Mouse (Mus musculus) forebrain, embryonic 15.5 days (tissue): ENCODE data around the gene Dnajb4. TPM values are rescaled to one million over a fixed set of nuclear protein-coding genes. Genes with fewer than 3 reads are reported as not detected.
"Not testable (repeated sequence)": the region's sequence is repeated elsewhere in the genome, so short reads cannot be mapped to it uniquely, and the experiment has no call there.

Source experiments
- ATAC-seq: fragments of 200-750 bp; cut with Nextera tagmentation; replicated peaks from 2 replicates; pipeline ENCODE4 v1.8.0; 2017; ENCODE audit warnings: mild to moderate bottlenecking, moderate TSS enrichment, moderate library complexity
- H3K27ac ChIP-seq: fragments of 300-500 bp; sonication (generic); replicated peaks from 2 replicates; pipeline ENCODE4 v1.5.1; 2015; ENCODE audit warnings: mild to moderate bottlenecking, inconsistent platforms
- H3K27me3 ChIP-seq: fragments of 300-500 bp; sonication (generic); 2 replicates; pipeline ENCODE4 v1.6.1; 2015; ENCODE audit warnings: inconsistent platforms
- H3K36me3 ChIP-seq: fragments of 300-500 bp; sonication (generic); 2 replicates; pipeline ENCODE4 v1.6.1; 2015; ENCODE audit warnings: mild to moderate bottlenecking, inconsistent platforms
- H3K4me1 ChIP-seq: fragments of 300-500 bp; sonication (generic); 2 replicates; pipeline ENCODE4 v1.6.1; 2015; ENCODE audit warnings: inconsistent platforms
- H3K4me2 ChIP-seq: fragments of 300-500 bp; sonication (generic); replicated peaks from 2 replicates; pipeline ENCODE4 v1.6.1; 2015; ENCODE audit warnings: mild to moderate bottlenecking, inconsistent platforms
- H3K4me3 ChIP-seq: fragments of 300-500 bp; sonication (generic); 2 replicates; pipeline ENCODE4 v1.5.1; 2015; ENCODE audit warnings: mild to moderate bottlenecking, inconsistent platforms
- H3K9ac ChIP-seq: fragments of 300-500 bp; sonication (generic); replicated peaks from 2 replicates; pipeline ENCODE4 v1.6.1; 2015; ENCODE audit warnings: mild to moderate bottlenecking, inconsistent platforms
- H3K9me3 ChIP-seq: fragments of 300-500 bp; sonication (generic); 2 replicates; pipeline ENCODE4 v1.6.1; 2016; ENCODE audit warnings: inconsistent platforms
- WGBS: fragments of 180-500 bp; shearing (Covaris S2); methylation state at CpG from one replicate; pipeline ENCODE4 v1.1.7; 2015; ENCODE audit warnings: mixed read lengths; 5-methylcytosine and 5-hydroxymethylcytosine counted together
- polyA plus RNA-seq: library from polyadenylated mRNA; unstranded; fragments of >200 nt; fragmentation: Nextera tagmentation; extraction: Ambion mirVana; gene quantifications from 2 replicates; pipeline ENCODE4 v1.2.1, GENCODE M21; 2015

Gene Dnajb4
- 29.8 and 35.4 TPM in 2 replicates for polyA plus RNA-seq

DNA sequence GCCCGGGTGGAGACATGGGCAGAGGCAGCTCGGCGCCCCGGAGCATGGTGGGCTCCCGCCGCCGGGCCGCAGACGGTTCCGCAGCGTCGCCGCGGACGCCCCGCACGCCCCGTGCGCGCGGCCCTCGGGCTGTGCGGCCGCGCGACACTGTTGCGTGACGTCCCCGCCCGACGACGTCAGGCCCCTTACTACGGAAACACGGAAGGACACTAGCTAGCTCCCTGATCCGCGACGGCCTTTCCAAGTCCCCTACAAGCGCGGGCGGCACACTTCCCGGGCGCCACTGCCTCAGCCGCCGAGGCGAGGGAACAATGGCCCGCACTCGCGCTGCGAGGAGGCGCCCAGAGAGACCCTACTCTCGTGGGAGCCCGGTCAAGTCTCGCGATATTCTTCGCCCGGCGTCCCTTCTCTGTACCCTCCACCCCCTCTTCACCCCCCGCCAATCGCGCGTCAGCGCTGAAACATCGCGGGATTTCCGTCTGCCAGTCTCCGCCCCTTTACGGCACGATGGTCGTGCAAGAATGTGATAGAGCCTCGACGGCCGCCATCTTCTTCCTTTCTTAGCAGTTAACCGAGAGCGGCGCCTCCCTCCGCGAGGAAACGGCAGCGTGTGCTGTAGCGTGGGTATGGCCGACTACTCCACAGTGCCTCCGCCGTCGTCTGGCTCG is at the start of gene Dnajb4, which contains the start of gene Fubp1:
Gene Dnajb4, minus strand, starts transcription at position 336 of the 668 bp plus-strand sequence.
Gene Fubp1, plus strand, starts transcription at position 456 of the 668 bp plus-strand sequence.
- no peaks in the 10 kb centered on the region for H3K9me3 ChIP-seq
- H3K4me1 ChIP-seq = peaks cover 38% of the 10 kb centered on the region
- peak within 1 kb of the TSS; percentile 100 for H3K9ac ChIP-seq
- no peaks in the 10 kb centered on the region for H3K27me3 ChIP-seq
- whole genome bisulfite sequencing = under 1% methylated on average over 84 of the region's 85 CpGs
- peak within 1 kb of the TSS; percentile 89 for H3K4me2 ChIP-seq
- 0 out of 2 replicates have a peak, but pooled peaks cover 3% of the 10 kb centered on the region for H3K36me3 ChIP-seq
- peak within 1 kb of the TSS; percentile 80 for H3K4me3 ChIP-seq
- ATAC-seq = peak; percentile 98
- H3K27ac ChIP-seq = peak within 1 kb of the TSS; percentile 100

DNA sequence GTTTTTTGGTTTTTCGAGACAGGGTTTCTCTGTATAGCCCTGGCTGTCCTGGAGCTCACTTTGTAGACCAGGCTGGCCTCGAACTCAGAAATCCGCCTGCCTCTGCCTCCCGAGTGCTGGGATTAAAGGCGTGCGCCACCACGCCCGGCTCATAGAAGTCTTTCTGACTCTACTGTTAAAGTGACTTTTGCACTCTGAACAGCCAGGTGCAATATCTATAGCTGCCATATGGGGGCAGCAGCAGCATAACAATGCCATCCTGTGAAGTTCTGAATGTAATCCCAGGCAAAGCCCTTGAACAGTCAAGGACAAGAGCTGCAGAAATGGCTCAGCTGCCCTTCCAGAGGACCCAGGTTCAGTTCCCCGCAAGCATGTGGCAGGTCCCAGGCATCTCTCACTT is 49.3 kb upstream of the Dnajb4 start:
- not testable (repeated sequence) for H3K36me3 ChIP-seq, H3K4me3 ChIP-seq, H3K27ac ChIP-seq, H3K4me2 ChIP-seq, H3K4me1 ChIP-seq, H3K9me3 ChIP-seq, H3K9ac ChIP-seq
- peaks cover 25% of the 10 kb centered on the region for H3K27me3 ChIP-seq
- WGBS = 44% methylated on average over 8 of the region's 9 CpGs
- ATAC-seq = peak; percentile 53

DNA sequence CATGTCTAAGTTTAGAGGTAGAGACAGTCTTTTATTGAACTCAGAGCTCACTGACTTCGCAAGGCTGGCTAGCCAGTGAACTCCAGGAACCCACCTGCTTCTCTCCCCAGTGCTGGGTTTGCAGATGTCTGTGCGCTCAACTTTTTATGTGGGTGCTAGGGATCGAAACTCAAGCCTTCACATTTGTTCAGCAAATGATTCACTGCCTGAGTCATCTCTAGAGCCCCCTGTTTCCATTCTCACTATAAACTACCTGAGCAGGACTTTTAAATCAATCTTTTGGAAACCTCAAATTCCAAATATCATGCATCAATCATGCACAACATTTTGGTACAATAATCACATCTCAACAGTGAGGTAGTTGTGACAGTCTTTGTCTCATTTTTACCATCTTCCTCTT is 47.4 kb upstream of the Dnajb4 start:
- WGBS = 87% methylated on average over 3 of the region's 3 CpGs
- Histone ChIP-seq H3K4me1 (no peaks in the 10 kb centered on the region), H3K4me2 (no peak overlapping the region), H3K9ac (no peak overlapping the region), H3K36me3 (no peaks in the 10 kb centered on the region), H3K9me3 (no peaks in the 10 kb centered on the region), H3K4me3 (no peak overlapping the region), H3K27me3 (0 out of 2 replicates have a peak, but pooled peaks cover 9% of the 10 kb centered on the region), H3K27ac (no peak overlapping the region)
- ATAC-seq = no peak

DNA sequence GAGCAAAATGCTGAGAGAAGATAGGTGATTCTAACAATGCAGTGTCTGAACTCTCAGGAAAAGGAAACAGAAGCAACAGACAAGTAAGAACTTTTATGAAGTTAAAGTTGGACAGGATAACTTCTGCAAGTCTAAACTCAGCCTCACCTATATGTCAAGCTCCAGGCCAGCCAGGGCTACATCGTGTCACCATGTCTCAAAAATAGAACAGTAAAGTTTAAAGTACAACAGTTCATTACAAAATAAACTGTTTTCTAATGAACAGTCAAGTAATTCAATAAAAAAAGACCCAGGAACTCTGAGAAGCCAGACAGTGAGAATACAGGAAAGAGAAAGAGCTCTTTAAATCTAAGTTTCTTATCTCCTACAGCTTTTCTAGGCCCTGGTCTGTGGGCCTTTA is 40.4 kb upstream of the Dnajb4 start:
- H3K9ac ChIP-seq = no peak overlapping the region
- H3K9me3 ChIP-seq = no peaks in the 10 kb centered on the region
- H3K36me3 ChIP-seq = no peaks in the 10 kb centered on the region
- no peaks in the 10 kb centered on the region for H3K4me1 ChIP-seq
- ATAC-seq = no peak
- H3K4me3 ChIP-seq = no peak overlapping the region
- H3K27ac ChIP-seq = no peak overlapping the region
- H3K4me2 ChIP-seq = no peak overlapping the region
- H3K27me3 ChIP-seq = no peaks in the 10 kb centered on the region
- 98% methylated on average over 1 of the region's 1 CpGs for WGBS

DNA sequence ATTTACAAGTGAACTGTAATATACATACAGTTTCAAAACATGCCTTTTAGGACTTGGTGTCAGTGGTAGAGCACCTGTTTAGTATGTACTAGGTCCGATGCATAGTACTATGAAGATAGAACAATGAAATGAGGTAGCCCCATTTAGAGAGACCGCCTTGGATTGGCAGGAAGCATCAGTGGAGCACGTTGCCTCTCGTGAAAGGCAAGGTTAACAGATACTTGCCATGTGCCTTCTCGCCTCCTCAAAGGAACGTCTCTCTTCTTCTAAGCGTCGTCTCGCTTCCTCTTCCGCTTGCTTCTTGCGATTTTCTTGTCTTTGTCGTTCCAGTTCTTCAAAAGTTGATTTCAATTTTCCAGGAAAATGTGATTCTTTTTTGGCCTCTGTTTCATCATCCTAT is 37.6 kb upstream of the Dnajb4 start:
- H3K27ac ChIP-seq = no peak overlapping the region

DNA sequence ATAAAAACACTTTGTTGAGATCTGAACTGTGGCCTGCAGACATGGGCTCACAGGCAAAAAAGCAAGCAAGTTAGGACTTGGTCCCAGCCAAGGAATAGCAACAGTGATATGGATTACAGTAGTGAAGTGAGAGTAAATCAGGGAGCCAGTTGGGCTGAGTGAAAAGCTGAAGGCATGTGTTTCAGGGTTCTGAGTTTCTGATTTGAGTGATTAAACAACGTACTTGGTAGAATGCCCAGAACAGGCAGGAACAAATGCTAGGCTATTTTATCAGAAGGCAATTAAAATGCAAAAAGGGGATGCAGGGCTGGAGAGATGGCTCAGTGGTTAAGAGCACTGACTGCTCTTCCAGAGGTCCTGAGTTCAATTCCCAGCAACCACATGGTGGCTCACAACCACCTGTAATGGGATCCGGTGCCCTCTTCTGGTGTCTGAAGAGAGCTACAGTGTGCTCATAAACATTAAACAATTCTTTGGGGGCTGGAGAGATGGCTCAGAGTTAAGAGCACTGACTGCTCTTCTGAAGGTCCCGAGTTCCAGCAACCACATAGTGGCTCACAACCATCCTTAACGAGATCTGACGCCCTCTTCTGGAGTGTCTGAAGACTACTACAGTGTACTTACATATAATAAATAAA is 35.3 kb upstream of the Dnajb4 start:
- 67% methylated on average over 5 of the region's 5 CpGs for WGBS
- ATAC-seq = peak; percentile 65; the same call in 1 of the 2 replicates
- H3K4me2 ChIP-seq = no peak overlapping the region
- no peaks in the 10 kb centered on the region for H3K27me3 ChIP-seq
- no peaks in the 10 kb centered on the region for H3K9me3 ChIP-seq
- H3K4me3 ChIP-seq = no peak overlapping the region
- 0 out of 2 replicates have a peak, but pooled peaks cover 2% of the 10 kb centered on the region for H3K36me3 ChIP-seq
- no peak overlapping the region for H3K27ac ChIP-seq
- H3K4me1 ChIP-seq = no peaks in the 10 kb centered on the region
- no peak overlapping the region for H3K9ac ChIP-seq

More for the DNA sequence above, 37.6 kb upstream of the Dnajb4 start:
- Histone ChIP-seq H3K4me3 (no peak overlapping the region), H3K9ac (no peak overlapping the region), H3K36me3 (no peaks in the 10 kb centered on the region), H3K9me3 (no peaks in the 10 kb centered on the region), H3K4me1 (no peaks in the 10 kb centered on the region), H3K27me3 (no peaks in the 10 kb centered on the region), H3K4me2 (no peak overlapping the region)
- 92% methylated on average over 12 of the region's 12 CpGs for WGBS
- no peak for ATAC-seq

DNA sequence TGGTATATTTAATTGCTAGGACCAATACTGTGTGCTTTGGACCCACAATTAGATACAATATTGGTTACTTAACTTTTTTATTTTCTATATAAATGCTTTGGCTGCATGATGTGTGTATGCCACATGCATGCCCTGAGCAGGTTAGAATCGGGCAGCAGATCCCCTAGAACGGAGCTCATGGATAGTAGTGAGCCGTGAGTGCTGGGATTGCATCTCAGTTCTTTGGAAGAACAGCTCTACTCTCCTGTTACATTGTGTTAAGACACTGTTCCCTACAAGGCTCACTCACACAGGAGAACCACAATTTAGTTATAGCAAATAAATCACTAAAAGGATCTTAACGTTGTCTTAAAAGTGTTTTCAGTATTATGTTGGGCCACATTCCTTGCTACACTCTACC is 33.2 kb upstream of the Dnajb4 start:
- WGBS = 80% methylated on average over 4 of the region's 4 CpGs
- no peak overlapping the region for H3K4me3 ChIP-seq
- no peak for ATAC-seq
- H3K4me1 ChIP-seq = no peaks in the 10 kb centered on the region
- H3K36me3 ChIP-seq = peaks cover 15% of the 10 kb centered on the region
- H3K27me3 ChIP-seq = no peaks in the 10 kb centered on the region
- H3K9ac ChIP-seq = no peak overlapping the region
- H3K4me2 ChIP-seq = no peak overlapping the region
- no peak overlapping the region for H3K27ac ChIP-seq
- H3K9me3 ChIP-seq = no peaks in the 10 kb centered on the region

DNA sequence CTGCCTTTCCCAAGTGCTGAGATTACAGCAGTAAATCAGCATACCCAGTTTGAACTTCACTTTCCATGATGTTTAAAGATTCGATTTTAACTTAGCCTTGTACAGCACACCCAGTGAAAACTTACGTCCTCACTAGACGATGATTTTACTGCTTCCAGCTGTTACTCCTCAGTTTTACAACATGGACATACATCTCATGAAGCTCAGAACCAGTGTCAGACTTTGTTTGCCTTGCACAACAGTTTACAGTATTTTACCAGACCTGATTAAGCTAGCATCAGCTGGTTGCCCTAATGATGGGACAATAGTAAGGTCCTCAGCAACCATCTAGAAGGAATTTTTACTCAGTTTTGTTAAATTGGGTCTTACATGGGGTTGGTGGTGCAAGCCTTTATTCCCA is 31.0 kb upstream of the Dnajb4 start:
- Histone ChIP-seq H3K36me3 (peaks cover 26% of the 10 kb centered on the region), H3K4me2 (no peak overlapping the region)
- no peak for ATAC-seq

DNA sequence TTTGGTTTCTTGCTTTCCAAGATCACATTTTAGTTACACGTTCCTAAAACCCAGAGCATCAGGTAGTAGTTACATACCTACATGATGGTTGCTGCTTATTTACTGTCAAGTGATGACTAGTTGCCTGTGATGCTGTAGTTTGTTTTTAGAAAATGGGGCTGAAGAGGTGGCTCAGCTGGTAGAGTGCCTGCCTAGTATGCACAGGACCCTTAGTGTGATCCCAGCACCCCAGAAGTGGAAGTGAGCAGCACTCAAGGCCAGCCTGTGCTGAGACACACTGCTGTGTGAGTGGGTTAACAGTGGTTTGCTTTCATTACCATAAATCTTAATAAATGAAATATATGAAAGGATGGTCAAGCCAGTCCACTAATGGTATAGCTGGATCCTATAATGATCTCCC is 29.5 kb upstream of the Dnajb4 start:
- Histone ChIP-seq H3K9ac (no peak overlapping the region), H3K4me3 (no peak overlapping the region), H3K4me1 (no peaks in the 10 kb centered on the region), H3K27ac (no peak overlapping the region), H3K9me3 (no peaks in the 10 kb centered on the region), H3K27me3 (no peaks in the 10 kb centered on the region), H3K36me3 (peaks cover 35% of the 10 kb centered on the region), H3K4me2 (no peak overlapping the region)
- ATAC-seq = 0 out of 2 replicates have a peak, but pooled peaks have one; percentile 51
- WGBS = 96% methylated on average over 1 of the region's 1 CpGs

More for the DNA sequence above, 31.0 kb upstream of the Dnajb4 start:
- Histone ChIP-seq H3K4me3 (no peak overlapping the region), H3K9me3 (no peaks in the 10 kb centered on the region), H3K27me3 (no peaks in the 10 kb centered on the region), H3K9ac (no peak overlapping the region), H3K27ac (no peak overlapping the region), H3K4me1 (no peaks in the 10 kb centered on the region)
- WGBS = 88% methylated on average over 3 of the region's 3 CpGs

DNA sequence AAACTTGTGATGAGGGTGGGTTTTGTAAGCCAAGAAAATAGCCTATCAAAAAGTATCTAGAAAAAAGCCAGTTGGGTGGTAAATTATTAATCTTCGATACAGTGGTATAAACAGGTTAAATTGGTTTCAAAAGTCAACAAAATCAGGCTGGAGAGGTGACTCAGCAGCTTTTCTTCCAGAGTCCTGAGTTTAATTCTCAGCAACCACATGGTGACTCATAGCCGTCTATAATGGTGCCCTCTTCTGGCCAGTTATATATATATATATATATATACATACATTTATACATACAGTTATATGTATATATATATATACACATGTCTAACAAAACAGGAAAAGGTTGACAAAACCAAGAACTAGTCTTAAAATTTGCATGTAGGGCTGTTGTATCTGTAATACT is 28.7 kb upstream of the Dnajb4 start:
- no peak for ATAC-seq
- Histone ChIP-seq H3K4me1 (no peaks in the 10 kb centered on the region), H3K9me3 (no peaks in the 10 kb centered on the region), H3K4me2 (no peak overlapping the region), H3K27me3 (no peaks in the 10 kb centered on the region), H3K36me3 (peaks cover 43% of the 10 kb centered on the region), H3K27ac (no peak overlapping the region), H3K4me3 (no peak overlapping the region), H3K9ac (no peak overlapping the region)
- WGBS = 67% methylated on average over 2 of the region's 2 CpGs

DNA sequence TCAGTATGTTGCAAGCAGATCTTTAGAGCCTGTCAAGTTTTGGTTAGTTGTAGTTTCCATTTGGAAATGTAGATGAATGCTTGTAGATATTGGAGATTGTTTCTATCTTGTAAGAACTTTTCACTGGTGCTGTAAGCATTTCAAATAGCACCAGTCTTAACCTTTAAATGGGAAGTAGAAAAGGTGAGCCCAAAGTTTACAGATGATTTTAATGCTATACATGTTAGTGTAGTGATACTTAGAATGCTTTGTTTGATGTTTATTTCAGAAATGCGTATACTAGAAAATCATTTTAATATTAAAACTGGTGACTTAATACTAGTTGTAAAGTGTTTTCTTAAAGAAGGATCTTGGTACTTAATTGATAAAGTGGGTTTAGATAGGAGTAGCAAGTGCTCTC is 25.7 kb upstream of the Dnajb4 start:
- no peaks in the 10 kb centered on the region for H3K9me3 ChIP-seq
- no peak overlapping the region for H3K4me2 ChIP-seq
- H3K27ac ChIP-seq = no peak overlapping the region
- H3K9ac ChIP-seq = no peak overlapping the region
- no peaks in the 10 kb centered on the region for H3K4me1 ChIP-seq
- peaks cover 61% of the 10 kb centered on the region for H3K36me3 ChIP-seq
- WGBS = 96% methylated on average over 1 of the region's 1 CpGs
- ATAC-seq = no peak
- no peaks in the 10 kb centered on the region for H3K27me3 ChIP-seq
- H3K4me3 ChIP-seq = no peak overlapping the region

DNA sequence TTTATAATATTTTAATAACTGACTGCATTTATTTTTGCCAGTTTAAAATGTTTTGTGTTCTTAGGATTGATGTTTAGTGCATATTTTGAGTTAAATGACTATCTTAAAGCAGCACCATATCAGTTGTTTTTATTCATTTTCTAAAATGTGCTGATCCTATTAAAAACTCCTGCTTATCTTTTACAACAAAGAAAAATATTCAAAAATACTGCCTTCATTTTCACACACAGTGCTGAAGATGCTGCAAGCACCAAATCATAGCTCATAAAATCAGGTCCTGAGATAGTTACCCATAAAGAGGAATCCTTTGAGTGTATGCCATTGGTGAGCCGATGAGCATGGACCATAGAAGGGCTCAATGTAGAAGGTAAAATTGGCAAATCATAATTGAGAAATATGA is 25.1 kb upstream of the Dnajb4 start:
- Histone ChIP-seq H3K27ac (no peak overlapping the region), H3K4me3 (no peak overlapping the region), H3K9ac (no peak overlapping the region), H3K36me3 (peaks cover 66% of the 10 kb centered on the region), H3K4me1 (no peaks in the 10 kb centered on the region), H3K27me3 (no peaks in the 10 kb centered on the region), H3K9me3 (no peaks in the 10 kb centered on the region), H3K4me2 (no peak overlapping the region)
- no peak for ATAC-seq
- WGBS = 96% methylated on average over 1 of the region's 1 CpGs
